Mouse (Mus musculus) natural killer cell, adult 2 months (primary cell): ENCODE data around the gene Tgoln1.

Experiments used
- DNase-seq, 2 experiments: peaks; one replicate each; pipeline ENCODE4 v3.0.0; 2022; ENCODE audit warnings: low spot score in 2 of 2

Tgoln1 gene

GRCm38 (mm10) chr6:72597083-72597874 lies 19.5 kb downstream of the Tgoln1 start:
- DNase-seq = no peak

- DNase-seq = no peak
Observed at GRCm38 (mm10) chr6:72593914-72594313, 22.9 kb downstream of the Tgoln1 start.

GRCm38 (mm10) chr6:72593011-72593803 lies 23.6 kb downstream of the Tgoln1 start:
- DNase-seq = no peak

- no peak for DNase-seq
Observed at GRCm38 (mm10) chr6:72590111-72590510, 26.7 kb downstream of the Tgoln1 start.

- peak in 1 of 2 experiments; percentile 47 for DNase-seq
Observed at GRCm38 (mm10) chr6:72588307-72588706, 28.5 kb downstream of the Tgoln1 start.

- DNase-seq = no peak
Observed at GRCm38 (mm10) chr6:72586701-72587100, 30.1 kb downstream of the Tgoln1 start.

GRCm38 (mm10) chr6:72584154-72584553 lies 32.6 kb downstream of the Tgoln1 start:
- no peak for DNase-seq

- DNase-seq = no peak
Observed at GRCm38 (mm10) chr6:72583211-72583839, 33.5 kb downstream of the Tgoln1 start.

GRCm38 (mm10) chr6:72581625-72582382 lies 35.0 kb downstream of the Tgoln1 start:
- no peak for DNase-seq

- no peak for DNase-seq
Observed at GRCm38 (mm10) chr6:72576041-72576440, 40.8 kb downstream of the Tgoln1 start.

- no peak for DNase-seq
Observed at GRCm38 (mm10) chr6:72571826-72572225, 45.0 kb downstream of the Tgoln1 start.

- no peak for DNase-seq
Observed at GRCm38 (mm10) chr6:72570644-72571397, 46.0 kb downstream of the Tgoln1 start.

- no peak for DNase-seq
Observed at GRCm38 (mm10) chr6:72568736-72569135, 48.1 kb downstream of the Tgoln1 start.

GRCm38 (mm10) chr6:72567508-72567907 lies 49.3 kb downstream of the Tgoln1 start:
- no peak for DNase-seq

GRCm38 (mm10) chr6:72566044-72566443 lies 50.8 kb downstream of the Tgoln1 start:
- peak; percentile 74 to 85 for DNase-seq

GRCm38 (mm10) chr6:72565506-72565905 lies 51.3 kb downstream of the Tgoln1 start:
- no peak for DNase-seq

- no peak for DNase-seq
Observed at GRCm38 (mm10) chr6:72562894-72563293, 53.9 kb downstream of the Tgoln1 start.

- no peak for DNase-seq
Observed at GRCm38 (mm10) chr6:72562486-72562885, 54.3 kb downstream of the Tgoln1 start.

GRCm38 (mm10) chr6:72560801-72561200 lies 56.0 kb downstream of the Tgoln1 start:
- no peak for DNase-seq
